Mouse (Mus musculus) ovary, adult 18-20 months (tissue): Measurements from ENCODE around the gene Dusp15.

Source experiments
- DNase-seq: peaks from one replicate; pipeline ENCODE4 v3.0.0; 2022; ENCODE audit warnings: low spot score, mixed read lengths

Gene Dusp15

DNA sequence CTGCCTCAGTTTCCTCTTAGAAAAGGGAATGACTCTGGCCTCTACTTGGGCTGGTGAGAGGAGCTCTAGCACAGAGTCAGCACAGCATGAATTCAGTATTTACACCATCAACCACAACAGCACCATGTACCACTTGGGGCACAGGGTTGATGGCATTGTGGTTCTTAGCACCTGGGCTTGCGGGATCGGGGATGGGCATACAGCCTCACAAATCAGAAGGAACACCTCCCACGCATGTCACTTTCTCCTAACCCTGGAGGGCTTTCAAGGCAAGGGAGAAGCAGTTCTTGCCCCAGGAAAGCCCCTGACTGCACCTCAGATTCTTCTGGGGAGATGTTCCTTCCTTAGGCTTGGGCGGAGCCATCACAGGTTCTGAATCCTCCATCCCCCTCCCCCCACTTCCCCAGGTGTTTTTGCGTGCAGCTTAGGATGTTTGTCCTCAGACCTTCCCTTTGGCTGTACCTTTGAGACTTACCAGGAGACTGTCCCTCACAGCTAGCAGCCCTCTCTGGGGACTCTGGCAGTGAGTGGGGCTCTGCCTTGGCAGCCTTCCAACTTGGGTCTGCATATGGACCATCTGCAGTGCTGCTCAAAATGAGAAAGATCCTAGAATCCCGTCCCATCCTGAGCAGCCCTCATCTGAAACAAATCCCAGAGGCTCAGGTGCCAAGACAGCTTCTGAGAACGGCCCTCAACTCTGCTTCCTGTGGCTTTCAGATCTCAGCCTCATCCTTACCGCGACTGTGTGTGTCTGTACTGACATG, 45.0 kb downstream of the Dusp15 start:
- DNase-seq: no peak

DNA sequence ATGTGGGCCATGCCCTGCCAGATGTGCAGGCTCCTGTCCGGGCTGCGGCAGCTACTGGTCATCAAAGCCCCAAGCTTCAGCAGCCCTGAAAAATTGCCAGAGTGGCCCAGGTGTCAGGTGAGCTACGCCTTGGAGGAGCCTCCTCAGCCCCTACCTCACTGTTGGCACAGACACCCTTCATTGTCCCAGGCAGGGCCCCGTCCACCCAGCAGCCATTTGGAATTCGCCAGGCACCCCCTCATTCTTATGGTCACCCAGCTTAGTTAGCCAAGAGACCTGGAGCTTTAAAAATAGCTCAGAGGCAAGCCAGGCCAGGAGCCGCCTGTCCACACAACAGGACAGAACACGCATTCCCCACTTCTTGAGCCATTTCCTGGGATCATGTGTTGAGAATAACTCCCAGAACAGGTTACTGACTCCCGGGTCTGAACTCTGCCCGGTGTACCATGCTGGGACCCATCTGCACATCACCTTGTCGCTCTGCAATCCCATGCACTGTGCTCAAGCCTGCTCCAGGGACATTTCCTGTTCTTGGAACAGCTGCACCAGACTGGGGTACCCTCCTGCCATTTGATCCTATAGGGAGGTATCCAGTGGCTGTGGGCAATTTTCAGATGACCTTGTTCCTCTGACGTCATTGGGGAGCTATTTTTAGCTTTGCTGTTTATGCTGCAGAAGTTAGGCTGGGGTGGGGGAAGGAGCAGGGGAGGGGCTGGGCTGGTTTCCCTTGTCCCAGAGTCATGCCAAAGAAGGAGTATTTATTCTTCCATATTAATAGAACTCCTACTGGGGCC, 46.3 kb downstream of the Dusp15 start:
- DNase-seq: no peak

DNA sequence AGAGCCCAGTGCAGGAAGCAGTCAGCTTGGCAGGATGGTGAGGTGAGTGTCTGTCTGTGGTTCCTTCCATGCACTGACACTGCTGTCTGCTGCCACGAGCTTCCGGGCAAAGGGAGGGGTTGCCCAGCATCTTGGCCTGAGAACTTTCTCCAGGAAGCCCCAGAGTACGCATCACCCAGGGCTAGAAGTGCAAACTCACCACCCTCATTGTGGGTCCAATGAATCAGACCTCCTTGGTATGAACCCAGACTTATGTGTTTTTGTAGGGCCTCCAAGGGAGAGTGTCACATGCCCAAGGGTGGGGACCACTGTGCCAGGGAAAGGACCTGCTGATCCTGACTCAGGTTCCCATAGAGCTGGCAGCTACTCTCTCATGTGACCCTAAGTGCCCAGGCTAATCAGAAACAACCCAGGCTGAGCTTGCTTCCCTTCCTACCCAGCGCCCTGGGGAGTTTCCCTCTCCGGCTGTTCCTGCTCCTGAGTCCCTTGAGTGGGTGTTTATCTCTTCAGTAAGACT, 47.3 kb downstream of the Dusp15 start:
- no peak for DNase-seq

DNA sequence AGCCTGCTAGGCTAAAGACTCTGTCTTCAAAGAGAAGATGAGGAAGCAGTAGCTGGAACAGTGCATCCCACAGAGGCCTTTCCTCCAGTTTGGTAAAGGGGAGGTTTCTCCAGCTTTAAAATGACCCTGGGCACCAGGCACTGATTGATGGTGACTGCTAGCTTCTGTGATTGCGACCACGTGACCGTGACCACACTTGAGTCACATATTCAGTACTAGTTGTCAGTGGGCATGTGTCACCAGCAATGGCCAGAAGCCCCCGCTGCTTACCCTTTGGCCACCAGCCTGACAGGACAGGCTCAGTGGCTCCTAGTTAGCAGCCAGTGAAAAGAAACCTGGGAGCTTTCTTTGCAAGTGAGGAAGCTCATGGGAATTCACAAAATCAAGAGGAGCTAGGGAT, 47.9 kb downstream of the Dusp15 start:
- DNase-seq: no peak

DNA sequence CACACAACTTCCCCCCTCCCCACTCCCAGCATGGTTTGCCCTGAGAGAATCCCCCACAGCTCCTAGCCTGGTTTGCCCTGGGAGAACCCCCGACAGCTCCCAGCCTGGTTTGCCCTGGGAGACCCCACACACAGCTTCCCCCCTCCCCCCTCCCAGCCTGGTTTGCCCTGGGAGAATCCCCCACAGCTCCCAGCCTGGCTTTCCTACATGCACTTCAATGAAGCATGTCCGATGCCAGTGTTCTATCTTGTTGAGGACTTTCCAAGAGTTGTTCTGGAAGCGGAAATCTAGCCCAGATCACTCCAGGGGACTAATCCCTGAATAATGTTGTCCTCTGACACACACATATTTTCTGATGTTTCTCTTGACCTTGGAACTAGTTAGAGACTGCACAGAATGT, 48.8 kb downstream of the Dusp15 start:
- DNase-seq: no peak

DNA sequence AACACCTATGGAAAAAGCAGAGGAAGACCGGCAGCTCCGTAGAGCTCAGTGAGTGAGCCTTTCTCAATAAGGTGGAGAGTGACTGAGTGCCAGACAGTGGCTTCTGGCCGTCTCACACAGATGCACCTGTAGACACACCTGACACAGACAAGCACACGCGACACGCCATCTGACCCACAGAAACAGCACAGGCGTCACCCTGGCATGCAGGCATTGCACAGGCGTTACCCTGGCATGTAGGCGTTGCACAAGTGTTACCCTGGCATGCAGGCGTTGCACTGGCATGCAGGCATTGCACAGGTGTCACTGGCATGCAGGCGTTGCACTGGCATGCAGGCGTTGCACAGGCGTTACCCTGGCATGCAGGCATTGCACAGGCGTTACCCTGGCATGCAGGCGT, 50.2 kb downstream of the Dusp15 start:
- no peak for DNase-seq

DNA sequence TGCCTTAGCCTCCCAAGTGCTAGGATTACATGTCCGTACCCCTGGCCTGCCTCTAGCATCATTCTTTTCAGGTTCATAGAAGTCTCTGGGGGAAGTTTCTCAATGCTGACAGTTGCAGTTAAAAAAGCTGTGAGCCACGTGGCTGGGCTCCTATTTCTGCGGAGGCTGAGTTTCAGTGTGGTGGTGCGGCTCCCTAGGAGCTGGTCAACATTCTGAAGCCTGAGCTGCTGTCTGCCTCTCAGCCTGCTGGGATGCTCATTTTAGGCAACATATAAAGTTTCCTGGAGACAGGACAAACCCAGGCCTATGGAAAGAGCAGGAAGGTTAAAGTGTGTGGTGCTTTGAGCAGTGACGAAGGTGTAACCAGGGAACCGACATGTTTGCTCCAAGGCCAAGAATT, 52.5 kb downstream of the Dusp15 start:
- DNase-seq: no peak

DNA sequence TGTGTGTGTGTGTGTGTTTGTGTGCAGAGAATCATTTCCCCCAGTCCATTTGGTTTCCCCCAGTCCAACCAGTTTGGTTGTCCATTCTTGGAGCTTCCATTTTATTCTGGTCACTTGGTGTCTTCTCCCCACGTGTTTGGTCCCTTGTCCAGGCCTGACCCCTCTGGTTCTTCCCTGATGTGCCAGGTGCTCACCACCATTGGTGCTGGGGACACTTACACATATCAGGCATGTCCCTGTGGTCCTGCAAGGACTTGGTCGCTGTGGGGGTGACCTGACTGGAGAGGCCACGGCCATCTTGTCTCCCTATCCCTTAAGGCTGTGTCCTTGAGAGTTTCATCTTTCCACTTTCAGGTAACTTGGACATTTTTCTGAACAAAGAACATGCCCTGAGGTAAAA, 54.6 kb downstream of the Dusp15 start:
- no peak for DNase-seq

DNA sequence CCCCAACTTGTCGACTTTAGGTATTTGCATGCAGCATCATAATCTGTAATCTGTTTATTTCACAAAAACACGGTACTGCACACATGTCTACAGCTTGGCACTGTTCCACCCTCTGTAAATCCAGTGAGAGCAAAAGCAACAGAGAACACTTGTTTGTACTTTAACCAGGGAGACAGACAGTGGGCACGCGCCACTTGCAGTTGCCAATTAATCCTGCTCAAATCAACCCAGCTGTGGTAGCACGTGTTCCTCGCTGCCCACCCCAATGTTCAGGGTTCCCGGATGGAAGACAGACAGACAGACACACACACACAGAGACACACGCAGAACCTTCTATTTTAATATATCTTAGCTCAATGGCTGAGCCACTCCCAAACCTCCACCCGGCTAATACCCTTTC, 55.7 kb downstream of the Dusp15 start:
- DNase-seq: no peak
